Mouse (Mus musculus): Measurements from ENCODE around the gene Hbq1a. TPM values are rescaled to one million over a fixed set of nuclear protein-coding genes. Genes with fewer than 3 reads are reported as not detected.
A peak's percentile ranks its signal among the peaks of the same experiment; 100 is the strongest.

Gene Hbq1a
- polyA plus RNA-seq, 1 experiment: 0.09 TPM

DNA sequence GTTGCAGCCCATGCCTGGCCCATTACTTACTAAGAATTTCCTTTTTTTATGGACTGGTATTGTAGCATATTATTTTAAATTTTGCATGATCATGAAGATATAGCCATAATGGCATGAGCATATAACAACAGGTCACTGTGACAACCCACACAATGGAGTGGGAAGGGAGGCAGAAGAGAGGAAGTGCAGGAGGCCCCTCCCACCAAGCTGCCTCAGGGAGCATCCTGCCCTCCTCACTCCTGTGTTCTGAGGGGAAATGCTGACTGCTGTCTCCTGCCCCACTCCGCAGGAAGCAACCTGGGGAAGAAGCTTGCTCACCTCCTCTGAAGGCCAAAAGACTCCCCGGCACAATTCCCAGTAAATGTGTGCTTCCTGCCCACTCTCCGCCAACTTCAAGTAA lies 10.1 kb downstream of the Hbq1a start:
- Histone ChIP-seq H3K9me3 (ENCODE audit: control insufficient read depth, low read length) (no peaks in the 10 kb centered on the region; the same call in 1 of the 2 replicates), H3K4me3 (replicated peaks) (no peak overlapping the region), H3K36me3 (ENCODE audit: control insufficient read depth) (peaks cover 12% of the 10 kb centered on the region), H3K4me1 (ENCODE audit: control insufficient read depth) (peaks cover 16% of the 10 kb centered on the region), H3K27me3 (ENCODE audit: control insufficient read depth) (peaks cover 32% of the 10 kb centered on the region)
- TF ChIP-seq TAL1 (IDR thresholded peaks at IDR 0.05; ENCODE audit: low read length): no peak
- no peak for TF ChIP-seq GATA1 (IDR thresholded peaks at IDR 0.05; ENCODE audit: low read length)

DNA sequence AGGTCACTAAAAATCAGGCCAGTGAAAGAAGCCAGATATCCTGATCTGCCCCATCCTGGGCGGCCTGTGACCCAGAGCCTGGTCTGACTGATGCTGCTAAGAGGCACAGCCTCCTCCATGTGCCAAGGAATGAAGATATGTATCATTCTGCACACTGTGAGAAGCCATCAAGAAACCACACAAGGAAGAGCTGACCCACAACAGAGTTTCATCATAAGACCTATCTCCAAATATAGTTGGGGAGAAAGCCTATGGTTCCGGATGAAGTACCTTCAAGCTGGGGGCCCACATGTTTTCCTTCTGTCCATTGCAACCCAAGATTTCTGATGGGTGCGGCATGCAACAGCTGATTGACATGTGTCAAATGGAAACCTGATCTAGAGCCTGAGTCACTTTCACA lies 16.1 kb downstream of the Hbq1a start:
- no peak for TF ChIP-seq GATA1 (IDR thresholded peaks at IDR 0.05; ENCODE audit: low read length)
- no peak for TF ChIP-seq TAL1 (IDR thresholded peaks at IDR 0.05; ENCODE audit: low read length)
- peaks cover 29% of the 10 kb centered on the region for H3K27me3 ChIP-seq (ENCODE audit: control insufficient read depth)
- H3K4me3 ChIP-seq (replicated peaks): no peak overlapping the region
- no peaks in the 10 kb centered on the region for H3K36me3 ChIP-seq (ENCODE audit: control insufficient read depth)
- H3K4me1 ChIP-seq (ENCODE audit: control insufficient read depth): peaks cover 11% of the 10 kb centered on the region
- H3K9me3 ChIP-seq (ENCODE audit: control insufficient read depth, low read length): no peaks in the 10 kb centered on the region

DNA sequence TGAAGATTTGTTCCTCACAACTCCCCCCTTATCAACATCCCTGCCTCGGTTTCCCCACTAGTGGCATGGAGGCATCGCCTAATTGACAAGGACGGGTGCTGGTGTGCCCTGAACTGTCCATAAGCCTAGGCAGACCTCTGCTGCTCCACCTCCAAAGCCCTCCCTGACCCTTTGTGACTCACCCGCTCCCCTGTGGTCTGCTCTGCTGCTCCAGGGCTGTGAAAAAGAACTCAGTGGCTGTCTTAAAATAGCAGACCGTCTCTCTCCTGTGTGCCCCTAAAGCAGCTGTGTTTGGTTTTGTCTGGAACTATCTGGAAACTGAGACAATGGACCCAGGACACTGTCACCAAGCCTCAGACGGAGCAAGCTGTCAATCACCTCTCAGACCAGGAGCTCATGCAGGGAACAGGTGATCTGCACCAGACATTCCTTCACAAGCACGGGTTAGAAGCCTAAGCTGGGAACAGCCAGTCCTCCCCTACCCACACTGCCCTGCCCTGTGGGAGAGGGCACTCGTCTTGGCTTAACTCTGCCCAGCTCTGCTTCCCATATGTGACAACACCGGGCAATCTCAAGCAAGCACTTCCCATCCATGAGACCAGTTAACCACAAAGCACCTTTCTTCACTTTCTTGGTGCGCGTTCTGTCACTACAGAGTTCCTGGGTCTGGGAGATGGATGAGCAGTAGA lies 20.8 kb downstream of the Hbq1a start:
- Histone ChIP-seq H3K9me3 (ENCODE audit: control insufficient read depth, low read length) (no peaks in the 10 kb centered on the region), H3K4me1 (ENCODE audit: control insufficient read depth) (peaks cover 20% of the 10 kb centered on the region), H3K4me3 (replicated peaks) (peak overlapping the region; percentile 7), H3K27me3 (ENCODE audit: control insufficient read depth) (peaks cover 32% of the 10 kb centered on the region), H3K36me3 (ENCODE audit: control insufficient read depth) (no peaks in the 10 kb centered on the region)
- TF ChIP-seq GATA1 (IDR thresholded peaks at IDR 0.05; ENCODE audit: low read length) (no peak), TAL1 (IDR thresholded peaks at IDR 0.05; ENCODE audit: low read length) (no peak)

DNA sequence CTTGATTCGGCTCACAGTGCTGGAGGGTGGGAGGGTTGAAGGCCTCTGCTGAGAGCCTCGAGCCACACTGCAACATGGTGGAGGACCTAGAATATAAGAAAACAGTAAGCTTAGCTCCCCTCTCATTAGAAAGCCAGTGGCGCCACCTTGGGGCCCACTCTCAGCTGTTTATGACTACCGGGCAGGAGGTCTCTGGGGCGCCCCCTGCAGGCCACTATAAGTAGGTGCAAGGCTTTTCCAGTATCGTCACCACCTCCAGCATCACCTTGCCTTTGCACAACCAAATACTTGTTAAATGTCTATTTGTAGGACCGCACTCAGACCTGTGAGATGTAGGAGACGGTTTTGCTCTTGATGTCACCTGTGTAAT lies 21.3 kb downstream of the Hbq1a start:
- no peak overlapping the region for H3K4me3 ChIP-seq (replicated peaks)

DNA sequence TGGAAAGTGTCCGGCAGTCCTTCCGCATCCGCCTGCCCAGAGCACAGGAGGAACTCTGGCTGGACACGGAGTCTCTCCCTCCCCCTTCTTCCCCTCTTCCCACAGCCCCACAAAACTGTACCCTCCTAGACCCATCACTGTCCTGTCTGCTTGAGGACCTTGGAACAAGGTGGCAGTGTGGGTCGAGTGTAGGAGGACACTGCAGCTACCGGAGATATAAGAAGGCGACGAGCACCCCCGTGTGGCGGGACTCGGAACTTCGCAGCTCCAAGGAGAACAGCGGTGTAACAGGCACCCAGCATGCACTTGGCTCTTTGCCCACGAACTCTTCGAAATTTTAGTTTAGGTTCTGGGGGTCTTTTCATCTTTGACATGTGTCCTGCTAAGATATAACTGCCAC lies 24.7 kb downstream of the Hbq1a start:
- no peaks in the 10 kb centered on the region for H3K36me3 ChIP-seq (ENCODE audit: control insufficient read depth)
- peaks cover 20% of the 10 kb centered on the region for H3K4me1 ChIP-seq (ENCODE audit: control insufficient read depth)
- peaks cover 37% of the 10 kb centered on the region for H3K27me3 ChIP-seq (ENCODE audit: control insufficient read depth)
- no peak for TF ChIP-seq TAL1 (IDR thresholded peaks at IDR 0.05; ENCODE audit: low read length)
- TF ChIP-seq GATA1 (IDR thresholded peaks at IDR 0.05; ENCODE audit: low read length): no peak
- no peaks in the 10 kb centered on the region for H3K9me3 ChIP-seq (ENCODE audit: control insufficient read depth, low read length)
- peak overlapping the region; percentile 25 for H3K4me3 ChIP-seq (replicated peaks)

More for the DNA sequence above, 21.3 kb downstream of the Hbq1a start:
- Histone ChIP-seq H3K4me1 (ENCODE audit: control insufficient read depth) (peaks cover 20% of the 10 kb centered on the region), H3K9me3 (ENCODE audit: control insufficient read depth, low read length) (no peaks in the 10 kb centered on the region), H3K36me3 (ENCODE audit: control insufficient read depth) (no peaks in the 10 kb centered on the region), H3K27me3 (ENCODE audit: control insufficient read depth) (peaks cover 34% of the 10 kb centered on the region)
- TF ChIP-seq TAL1 (IDR thresholded peaks at IDR 0.05; ENCODE audit: low read length) (no peak), GATA1 (IDR thresholded peaks at IDR 0.05; ENCODE audit: low read length) (no peak)

DNA sequence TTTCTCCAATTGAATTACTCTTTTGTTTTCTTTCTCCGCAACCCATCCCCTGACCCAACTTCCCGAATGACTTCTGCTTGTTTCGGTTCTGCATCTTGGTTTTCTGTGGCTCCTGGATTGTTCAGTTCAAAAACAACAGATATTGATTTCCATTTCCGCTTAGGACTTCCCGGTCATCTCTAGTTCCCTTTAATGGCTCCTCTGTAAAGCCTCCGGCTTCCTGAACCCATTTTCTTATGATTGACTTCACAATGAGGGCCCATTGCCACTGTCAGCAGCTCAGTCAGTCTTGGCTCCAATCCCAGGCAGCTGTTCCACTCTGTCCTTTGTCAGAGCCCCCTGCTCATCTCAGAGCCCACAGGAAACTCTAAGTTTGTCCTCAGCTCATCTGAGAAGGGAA lies 31.2 kb downstream of the Hbq1a start:
- Histone ChIP-seq H3K4me3 (replicated peaks) (no peak overlapping the region), H3K9me3 (ENCODE audit: control insufficient read depth, low read length) (peaks cover 4% of the 10 kb centered on the region), H3K4me1 (ENCODE audit: control insufficient read depth) (no peaks in the 10 kb centered on the region), H3K36me3 (ENCODE audit: control insufficient read depth) (no peaks in the 10 kb centered on the region), H3K27me3 (ENCODE audit: control insufficient read depth) (peaks cover 21% of the 10 kb centered on the region)
- no peak for TF ChIP-seq GATA1 (IDR thresholded peaks at IDR 0.05; ENCODE audit: low read length)
- TF ChIP-seq TAL1 (IDR thresholded peaks at IDR 0.05; ENCODE audit: low read length): no peak

DNA sequence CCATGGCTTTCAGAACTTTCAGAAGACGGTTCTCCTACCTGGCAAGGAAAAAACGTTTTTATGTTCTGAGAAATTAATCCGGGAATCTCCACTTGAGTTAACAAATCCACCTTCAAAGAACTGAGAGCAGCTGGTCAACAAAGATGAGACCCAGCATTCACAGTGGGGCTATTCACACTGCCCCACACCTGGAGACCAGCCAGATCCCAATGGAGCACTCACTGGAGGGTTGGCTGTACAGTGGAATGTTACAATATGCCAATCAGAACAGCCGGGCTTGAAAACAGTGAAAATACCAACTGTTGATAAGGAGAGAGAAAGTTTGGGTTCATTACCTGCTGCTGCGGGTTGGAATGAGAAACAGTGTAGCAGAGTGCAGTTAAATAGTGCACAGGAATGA lies 32.0 kb downstream of the Hbq1a start:
- Histone ChIP-seq H3K9me3 (ENCODE audit: control insufficient read depth, low read length) (peaks cover 4% of the 10 kb centered on the region), H3K36me3 (ENCODE audit: control insufficient read depth) (no peaks in the 10 kb centered on the region), H3K27me3 (ENCODE audit: control insufficient read depth) (peaks cover 17% of the 10 kb centered on the region), H3K4me1 (ENCODE audit: control insufficient read depth) (no peaks in the 10 kb centered on the region), H3K4me3 (replicated peaks) (no peak overlapping the region)
- no peak for TF ChIP-seq GATA1 (IDR thresholded peaks at IDR 0.05; ENCODE audit: low read length)
- no peak for TF ChIP-seq TAL1 (IDR thresholded peaks at IDR 0.05; ENCODE audit: low read length)

DNA sequence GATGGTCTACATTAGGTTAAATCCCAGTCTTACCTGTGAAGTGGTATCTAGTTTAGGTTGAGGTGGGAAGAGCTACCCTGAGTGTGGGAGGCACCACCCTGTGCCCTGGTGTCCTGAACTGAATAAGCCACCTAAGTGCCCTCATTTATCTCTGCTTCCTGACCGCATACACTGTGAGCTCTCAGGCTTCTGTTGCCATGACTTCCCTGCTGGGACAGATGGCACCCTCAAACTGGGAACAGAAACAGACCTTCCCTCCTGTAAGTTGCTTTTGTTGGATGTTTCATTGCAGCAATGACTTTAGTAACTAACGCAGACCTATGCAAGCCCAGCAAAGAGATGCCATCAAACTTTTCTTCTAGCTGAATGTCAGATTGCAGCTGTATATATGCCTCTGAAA lies 33.4 kb downstream of the Hbq1a start:
- Histone ChIP-seq H3K27me3 (ENCODE audit: control insufficient read depth) (peaks cover 10% of the 10 kb centered on the region), H3K4me1 (ENCODE audit: control insufficient read depth) (no peaks in the 10 kb centered on the region), H3K4me3 (replicated peaks) (no peak overlapping the region), H3K36me3 (ENCODE audit: control insufficient read depth) (no peaks in the 10 kb centered on the region), H3K9me3 (ENCODE audit: control insufficient read depth, low read length) (peaks cover 4% of the 10 kb centered on the region)
- TF ChIP-seq GATA1 (IDR thresholded peaks at IDR 0.05; ENCODE audit: low read length): no peak
- TF ChIP-seq TAL1 (IDR thresholded peaks at IDR 0.05; ENCODE audit: low read length): no peak

DNA sequence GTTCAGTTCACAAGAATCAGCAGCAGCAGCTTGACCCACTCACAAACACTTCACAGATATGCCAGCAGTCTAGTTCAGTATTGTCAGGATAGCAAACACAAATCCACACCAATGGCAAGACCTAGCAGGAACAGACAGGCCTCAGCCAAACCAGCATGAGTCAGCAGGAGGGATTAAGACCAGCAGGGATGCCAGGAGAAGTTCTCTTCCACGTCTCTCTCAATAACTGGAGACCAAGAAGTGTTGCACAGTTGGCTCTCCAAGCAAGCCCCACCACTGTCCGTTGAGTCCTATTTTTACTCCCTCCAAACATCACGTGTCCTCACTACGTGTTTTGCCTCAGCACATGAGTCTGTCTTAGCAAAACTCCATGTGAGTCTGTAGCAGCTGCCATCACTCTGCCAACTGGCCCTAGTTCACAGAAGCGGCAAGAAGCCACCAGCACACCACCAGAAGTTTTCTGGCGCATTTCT lies 36.6 kb downstream of the Hbq1a start:
- TF ChIP-seq TAL1 (IDR thresholded peaks at IDR 0.05; ENCODE audit: low read length) (no peak), GATA1 (IDR thresholded peaks at IDR 0.05; ENCODE audit: low read length) (no peak)
- H3K9me3 ChIP-seq (ENCODE audit: control insufficient read depth, low read length): peaks cover 4% of the 10 kb centered on the region
- H3K36me3 ChIP-seq (ENCODE audit: control insufficient read depth): no peaks in the 10 kb centered on the region
- no peak overlapping the region for H3K4me3 ChIP-seq (replicated peaks)
- H3K27me3 ChIP-seq (ENCODE audit: control insufficient read depth): peaks cover 17% of the 10 kb centered on the region
- H3K4me1 ChIP-seq (ENCODE audit: control insufficient read depth): no peaks in the 10 kb centered on the region

DNA sequence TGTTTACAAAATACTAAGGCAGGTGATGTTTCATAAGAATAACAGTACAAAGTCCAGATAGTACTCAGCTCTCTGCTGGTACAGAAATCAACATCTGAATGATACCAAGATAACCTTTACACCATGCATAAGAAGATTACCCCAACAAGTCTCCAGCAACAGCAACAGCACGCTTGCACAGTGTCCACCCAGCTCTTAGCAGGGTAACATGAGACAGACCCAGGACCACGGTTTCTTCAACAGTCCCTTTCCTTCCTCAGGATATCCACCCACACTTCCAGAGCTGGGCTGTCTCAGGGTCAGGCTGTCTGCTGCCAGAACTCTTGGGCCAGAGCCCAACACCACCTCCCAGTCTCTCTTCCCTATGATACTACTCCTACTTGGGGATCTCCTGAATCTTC lies 39.3 kb downstream of the Hbq1a start:
- no peak for TF ChIP-seq GATA1 (IDR thresholded peaks at IDR 0.05; ENCODE audit: low read length)
- no peak for TF ChIP-seq TAL1 (IDR thresholded peaks at IDR 0.05; ENCODE audit: low read length)
- peaks cover 19% of the 10 kb centered on the region for H3K27me3 ChIP-seq (ENCODE audit: control insufficient read depth)
- H3K4me3 ChIP-seq (replicated peaks): no peak overlapping the region
- peaks cover 1% of the 10 kb centered on the region for H3K9me3 ChIP-seq (ENCODE audit: control insufficient read depth, low read length)
- peaks cover 9% of the 10 kb centered on the region for H3K4me1 ChIP-seq (ENCODE audit: control insufficient read depth)
- no peaks in the 10 kb centered on the region for H3K36me3 ChIP-seq (ENCODE audit: control insufficient read depth)

All from erythroblast, embryonic 14.5 days (primary cell).